Mouse (Mus musculus) kidney, postnatal 10 days (tissue): Measurements from ENCODE around the gene Tpmt.

Experiments used
- DNase-seq: peaks from one replicate; pipeline ENCODE4 v3.0.0; 2021; ENCODE audit warnings: mixed read lengths

Tpmt gene

DNA sequence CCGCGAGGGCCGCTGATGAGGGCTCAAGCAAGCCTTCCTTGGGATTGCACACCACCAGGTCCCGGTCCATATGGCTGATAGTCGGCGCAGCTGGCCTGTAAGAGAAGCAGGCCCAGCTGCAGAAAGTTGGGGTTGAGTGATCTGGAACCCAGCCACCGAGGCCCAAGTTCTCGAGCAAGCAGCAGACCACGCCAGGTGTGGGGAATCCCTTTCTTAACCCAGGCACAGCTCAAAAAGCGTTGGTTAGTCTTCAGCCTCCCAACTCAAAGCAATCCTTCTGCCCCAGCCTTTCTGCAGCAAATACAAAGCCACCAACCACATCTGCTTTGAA is at the start of gene Tpmt:
Gene Tpmt (minus strand): TSS at position 121 of the 331 bp plus-strand sequence.
- no peak for DNase-seq

GRCm38 (mm10) chr13:47093791-47094190 is 49.3 kb upstream of the Tpmt start:
- no peak for DNase-seq

- no peak for DNase-seq
These were observed 44.7 kb upstream of the Tpmt start for GRCm38 (mm10) chr13:47089271-47089670.

DNA sequence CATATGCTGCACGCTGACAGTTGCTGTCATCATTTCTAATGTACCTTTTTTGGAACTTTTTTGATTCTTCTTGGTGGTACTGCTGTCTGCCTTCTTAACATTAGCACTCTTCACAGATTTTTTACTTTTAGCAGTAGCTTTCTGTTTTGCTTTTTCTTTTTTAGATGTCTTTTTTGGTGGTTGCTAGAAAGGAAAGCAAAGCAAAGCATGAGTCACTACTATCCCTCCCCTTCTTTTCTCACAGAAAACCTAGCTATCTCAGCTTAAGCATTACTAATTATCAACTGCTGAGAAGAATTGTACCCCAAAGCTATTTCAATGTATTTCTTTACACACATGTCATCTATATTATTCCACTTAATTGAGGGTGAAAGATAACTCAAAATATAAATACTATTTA is 43.9 kb upstream of the Tpmt start:
- no peak for DNase-seq

GRCm38 (mm10) chr13:47080905-47081505 is 36.5 kb upstream of the Tpmt start:
- no peak for DNase-seq

DNA sequence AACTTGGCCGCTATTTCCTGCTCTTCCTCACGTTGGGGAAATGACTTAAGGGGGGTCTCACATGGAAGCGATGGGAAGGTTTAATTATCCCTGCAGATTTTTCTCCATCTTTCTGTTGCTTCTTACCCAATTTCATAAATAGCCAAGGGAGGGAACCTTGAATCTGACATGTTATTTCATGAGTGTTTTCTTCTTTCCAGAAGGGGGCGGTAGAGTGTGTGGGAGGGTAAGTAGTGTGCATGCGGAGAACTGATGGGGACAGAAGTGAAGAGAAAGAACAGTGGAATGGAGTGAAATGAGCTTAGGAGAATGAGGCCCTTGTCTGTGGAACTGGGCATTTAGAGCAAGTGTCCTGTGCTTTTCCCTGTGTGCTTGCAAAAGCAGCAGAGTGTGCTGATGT is 34.3 kb upstream of the Tpmt start:
- DNase-seq: no peak

DNA sequence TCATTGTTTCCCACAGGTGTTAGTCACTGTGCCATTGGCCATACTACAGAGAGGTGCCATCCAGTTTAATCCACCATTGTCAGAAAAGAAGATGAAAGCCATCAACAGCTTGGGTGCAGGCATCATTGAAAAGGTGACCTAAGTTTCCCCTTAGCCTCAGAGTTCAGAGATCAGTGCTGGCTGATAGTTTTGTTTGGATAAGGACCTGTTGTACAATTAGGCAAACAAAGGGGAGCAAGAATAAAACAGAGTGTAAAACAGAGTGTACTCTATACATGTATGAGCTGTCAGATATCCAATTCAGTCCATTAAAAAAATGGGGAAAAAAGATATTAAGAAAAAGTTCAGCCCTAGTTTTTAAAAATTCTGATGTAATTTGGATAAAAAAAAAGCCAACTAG is 32.8 kb upstream of the Tpmt start:
- no peak for DNase-seq

DNA sequence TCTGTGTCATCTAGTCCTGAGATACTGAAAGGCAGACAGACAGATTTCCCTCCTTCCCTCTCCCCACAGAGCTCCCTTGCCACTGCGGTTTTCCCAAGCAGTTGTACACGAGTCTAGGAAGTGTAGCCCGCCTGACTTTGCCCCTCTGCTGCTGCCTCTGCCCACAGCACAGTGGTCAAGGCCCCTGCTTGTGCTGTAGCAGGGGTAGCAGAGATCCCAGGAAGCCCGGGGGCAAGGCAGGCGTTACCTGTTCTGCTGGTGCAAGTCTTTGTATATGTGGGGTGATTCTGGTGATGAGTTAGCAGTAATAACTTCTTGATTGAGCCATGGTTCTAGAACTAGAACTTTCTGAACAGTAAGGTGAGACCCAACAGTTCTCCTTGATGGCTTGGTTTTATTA is 31.6 kb upstream of the Tpmt start:
- no peak for DNase-seq

DNA sequence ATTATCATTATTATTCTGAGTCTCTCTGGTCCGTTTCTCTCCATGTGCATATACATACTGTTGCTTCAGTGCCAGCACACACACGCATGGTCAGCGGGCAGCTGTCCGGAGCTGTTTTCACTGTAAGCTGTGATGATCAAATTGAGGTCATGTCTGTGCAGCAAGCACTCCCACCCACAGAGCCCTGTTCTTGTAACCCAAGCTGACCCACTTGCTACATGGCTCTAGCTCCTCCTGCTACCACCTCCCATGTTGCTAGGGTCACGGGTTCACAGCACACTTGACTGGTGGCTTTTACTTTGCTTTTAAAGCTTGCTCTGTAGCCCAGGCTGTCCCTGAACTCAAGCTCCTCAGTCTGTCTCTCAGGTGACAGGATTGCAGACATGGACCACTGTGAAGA is 27.9 kb upstream of the Tpmt start:
- DNase-seq: no peak

- DNase-seq: no peak
These were observed 27.3 kb upstream of the Tpmt start for GRCm38 (mm10) chr13:47071871-47072270.

DNA sequence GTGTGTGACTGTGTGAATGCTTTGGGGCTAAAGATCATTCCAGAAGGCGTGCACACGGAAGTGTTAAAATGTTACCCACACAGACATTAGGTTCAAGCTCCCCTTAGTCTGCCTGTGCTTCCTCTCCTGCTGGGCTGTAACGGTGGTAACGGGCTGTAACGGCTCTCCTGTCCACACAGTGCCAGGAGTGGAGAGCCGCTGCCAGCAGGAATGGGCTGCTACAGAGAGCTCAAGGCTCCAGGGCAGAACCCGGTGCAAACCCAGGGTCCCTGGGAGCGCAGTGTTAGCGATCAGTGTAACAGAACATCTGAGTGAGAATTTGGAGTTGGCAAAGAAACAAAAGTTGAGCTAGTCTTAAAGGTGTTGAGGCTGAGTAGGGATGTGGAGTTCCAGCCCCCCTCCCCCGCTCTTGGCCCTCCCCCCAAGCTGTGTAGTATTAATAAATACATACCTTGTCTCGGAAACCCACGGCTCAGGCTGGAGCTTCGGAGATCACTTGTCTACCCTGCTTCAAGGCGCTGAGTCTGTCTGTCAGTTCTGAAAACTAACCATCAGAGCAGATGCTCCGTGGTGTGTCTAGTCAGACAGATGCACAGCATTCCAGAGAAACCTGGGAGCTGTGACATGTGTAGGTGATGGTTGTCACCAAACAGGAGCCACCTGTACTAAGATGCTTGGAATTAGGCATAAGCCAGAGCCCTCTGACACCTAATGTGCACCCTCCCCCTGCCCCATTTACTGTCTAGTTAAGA is 26.0 kb upstream of the Tpmt start:
- no peak for DNase-seq

- no peak for DNase-seq
These were observed 22.5 kb upstream of the Tpmt start for GRCm38 (mm10) chr13:47067001-47067400.

GRCm38 (mm10) chr13:47066516-47066915 is 22.0 kb upstream of the Tpmt start:
- DNase-seq: no peak

DNA sequence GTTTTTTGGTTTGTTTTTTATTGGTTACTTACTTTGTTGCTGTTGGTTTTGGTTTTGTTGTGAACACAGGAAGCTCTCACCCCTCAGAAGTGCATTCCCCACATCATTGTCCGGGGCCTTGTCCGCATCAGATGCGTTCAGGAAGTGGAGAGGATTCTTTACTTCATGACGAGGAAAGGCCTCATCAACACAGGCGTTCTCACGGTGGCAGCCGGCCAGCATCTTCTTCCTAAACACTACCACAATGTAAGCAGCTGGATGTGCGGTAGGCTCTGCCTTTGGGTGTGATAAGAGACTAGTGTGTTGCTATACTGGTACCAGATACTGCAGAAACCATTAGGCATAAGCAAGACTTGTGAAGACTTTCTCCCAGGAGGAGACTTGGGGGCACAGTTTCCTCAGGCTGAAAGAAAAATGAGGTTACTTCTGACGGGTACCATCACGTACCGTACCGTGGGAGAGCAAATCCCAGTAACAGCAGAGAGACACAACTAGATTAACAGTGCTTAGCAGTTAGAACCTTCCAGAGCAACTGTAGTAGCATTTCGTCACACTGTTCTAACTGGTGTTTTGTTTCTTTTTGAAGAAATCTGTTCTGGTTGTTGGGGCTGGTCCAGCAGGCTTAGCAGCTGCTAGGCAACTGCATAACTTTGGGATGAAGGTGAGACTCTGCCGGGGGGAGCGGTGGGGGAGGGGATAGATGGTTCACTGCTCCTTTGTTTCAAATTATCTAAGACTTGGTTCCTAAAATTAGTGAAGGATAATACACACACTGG is 19.6 kb upstream of the Tpmt start:
- DNase-seq: peak; percentile 57

DNA sequence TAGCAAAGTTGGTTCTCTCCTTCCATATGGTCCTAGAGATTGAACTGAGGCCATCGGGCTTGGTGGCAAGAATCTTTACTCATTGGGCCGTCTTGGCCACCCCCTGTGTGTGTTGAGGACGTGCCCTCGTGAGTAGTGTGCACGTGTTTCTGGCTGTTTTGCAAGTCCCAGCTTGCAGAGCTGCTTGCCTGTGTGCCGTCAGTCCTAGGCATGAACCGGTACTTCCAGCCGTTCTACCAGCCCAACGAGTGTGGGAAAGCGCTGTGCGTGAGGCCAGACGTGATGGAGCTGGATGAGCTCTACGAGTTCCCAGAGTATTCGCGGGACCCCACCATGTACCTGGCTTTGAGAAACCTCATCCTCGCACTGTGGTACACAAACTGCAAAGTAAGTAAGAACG is 18.2 kb upstream of the Tpmt start:
- no peak for DNase-seq

DNA sequence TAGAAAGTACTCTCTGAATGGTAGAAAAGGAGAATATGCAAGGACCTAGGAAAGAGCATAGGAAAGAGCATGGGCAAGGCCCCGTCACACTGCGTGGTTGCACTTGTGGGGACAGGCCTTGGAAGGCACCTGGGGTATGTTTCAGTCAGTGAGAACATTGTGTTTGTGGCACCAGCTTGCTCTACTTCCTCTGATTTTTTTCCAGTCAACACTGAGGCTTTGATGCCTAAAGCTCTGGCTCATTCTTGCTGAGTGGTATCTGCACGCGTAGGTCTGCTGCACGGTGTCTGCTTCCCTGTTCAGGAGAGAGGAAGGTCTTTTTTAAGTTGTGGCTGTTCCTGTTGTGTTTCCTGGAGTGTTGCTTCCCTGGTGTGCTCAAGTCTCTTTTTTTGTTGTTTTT is 12.2 kb upstream of the Tpmt start:
- no peak for DNase-seq

DNA sequence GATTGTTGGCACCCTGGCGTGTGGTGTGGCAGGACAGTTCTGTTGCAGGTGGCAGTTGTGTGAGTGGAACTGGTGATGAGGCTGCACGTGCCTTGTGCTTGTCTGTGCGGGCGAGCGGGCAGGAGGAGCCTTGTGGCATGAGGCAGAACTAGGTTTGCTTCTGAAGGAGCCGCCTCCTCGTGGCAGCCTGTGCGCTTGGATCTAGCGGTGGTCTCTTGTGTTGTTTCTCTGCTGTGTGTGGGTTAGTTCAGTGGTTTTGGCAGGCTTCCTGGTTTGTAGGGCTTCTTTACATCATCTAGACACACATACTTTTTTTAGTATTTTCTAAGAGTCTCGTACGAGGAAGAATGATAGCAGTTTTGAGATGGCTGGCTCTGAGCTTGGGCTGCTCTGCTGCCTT is 11.6 kb upstream of the Tpmt start:
- no peak for DNase-seq

DNA sequence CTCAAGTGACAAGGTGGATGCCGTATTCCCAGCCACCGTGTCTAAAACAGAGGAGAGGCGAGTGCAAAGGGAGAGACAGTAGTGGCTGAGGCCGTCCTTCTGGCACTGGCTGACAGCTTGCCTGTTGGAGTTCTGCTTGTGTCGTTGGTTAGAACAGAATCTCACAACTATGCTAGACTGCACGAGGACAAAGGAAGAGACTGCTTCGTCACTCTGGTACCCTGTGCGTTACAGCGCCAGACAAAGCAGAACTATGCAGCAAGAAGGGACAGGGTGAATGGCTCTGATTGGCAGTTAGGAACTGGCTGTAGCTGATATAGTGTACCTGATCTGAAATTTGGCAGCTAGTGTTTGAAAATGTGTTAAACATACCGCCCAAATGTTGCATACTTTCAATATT is 9.4 kb upstream of the Tpmt start:
- no peak for DNase-seq

DNA sequence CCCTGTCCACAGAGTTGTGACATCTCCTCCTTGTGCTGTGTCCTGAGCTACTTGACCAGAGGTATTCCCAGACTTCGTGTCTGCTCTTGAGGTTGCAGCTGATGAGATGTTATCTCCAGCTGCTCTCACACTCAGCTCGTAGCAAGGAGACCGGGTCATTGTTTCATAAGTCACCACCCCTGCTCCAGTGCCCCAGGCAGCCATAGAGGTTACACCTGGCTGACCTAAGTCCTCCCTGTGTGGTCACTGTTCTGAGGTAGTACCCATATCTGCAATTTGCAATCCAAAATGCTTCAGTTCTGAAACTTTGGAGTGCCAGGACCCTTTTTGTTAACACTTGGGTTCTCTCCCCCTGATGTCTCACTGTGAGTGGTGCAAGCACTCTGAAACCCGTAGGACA is 5.5 kb upstream of the Tpmt start:
- no peak for DNase-seq

DNA sequence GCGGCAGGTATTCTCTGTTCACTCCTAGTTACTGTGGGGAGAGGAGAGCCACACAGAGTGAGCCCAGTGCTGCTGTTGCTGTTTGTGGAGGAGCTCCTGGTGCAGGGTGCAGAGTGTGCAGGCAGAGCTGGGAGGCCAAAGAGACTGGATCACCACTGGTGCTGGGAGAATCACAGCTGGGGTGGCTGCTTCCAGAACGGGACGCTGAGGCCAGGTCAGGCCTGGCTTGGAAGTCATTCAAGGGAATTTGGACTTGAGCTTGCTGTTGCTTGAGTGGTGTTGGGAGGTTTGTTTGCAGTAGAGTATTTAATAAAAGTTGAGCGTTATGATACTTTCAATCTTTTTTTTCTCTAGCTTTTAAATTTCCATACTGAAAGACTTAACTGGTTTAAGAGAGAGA is 3.5 kb upstream of the Tpmt start:
- DNase-seq: peak; percentile 49

- DNase-seq: peak; percentile 52
These were observed 512 bp downstream of the Tpmt start for GRCm38 (mm10) chr13:47043833-47044616.

- DNase-seq: peak; percentile 99
These were observed 1.4 kb downstream of the Tpmt start, which contains the start of gene Kdm1b for GRCm38 (mm10) chr13:47043030-47043680. Kdm1b (plus strand) TSS chr13:47043499.
